Comparison of ENCODE assay signal across 7 mouse cellular contexts in the genomic region with DNA sequence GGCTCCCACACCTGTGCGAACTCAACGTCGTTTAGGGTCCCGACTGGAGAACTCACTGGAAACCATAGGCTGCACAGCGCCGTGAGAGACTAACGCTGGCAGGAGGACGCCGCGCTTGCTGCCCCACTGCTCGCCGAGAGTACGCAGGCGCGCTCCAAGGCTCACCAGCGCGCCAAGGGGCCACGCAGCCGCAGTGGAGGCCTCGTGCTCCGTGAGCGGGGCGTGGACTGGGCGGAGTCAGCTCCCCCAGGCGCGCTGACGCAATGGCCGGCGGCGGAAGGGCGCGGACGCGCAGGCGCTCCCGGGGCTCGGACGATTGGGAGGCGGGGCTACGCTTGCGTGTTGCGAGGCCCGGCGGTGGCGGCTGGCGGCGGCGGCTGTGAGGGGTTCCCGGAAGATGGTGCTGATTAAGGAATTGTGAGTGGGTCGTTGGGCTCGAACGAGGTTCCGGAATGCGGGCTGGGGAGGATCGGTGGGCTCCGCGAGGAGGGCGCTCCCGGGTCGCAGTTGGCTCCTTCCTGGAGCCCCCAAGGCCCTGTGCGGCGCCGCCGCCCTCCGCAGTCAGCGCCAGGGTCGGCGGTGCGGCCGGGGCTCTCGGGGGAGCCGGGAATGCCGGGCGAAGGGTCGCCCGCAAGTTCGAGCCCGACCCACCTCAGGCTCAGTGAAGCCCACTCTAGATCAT. TPM values are rescaled to one million over a fixed set of nuclear protein-coding genes. Genes with fewer than 3 reads are reported as not detected.
DNase-seq lines count a peak whose midpoint lies in the region; ATAC-seq and TF ChIP-seq lines count a peak whose summit lies in the region.

A gene (plus strand): TSS at position 347 of the 682 bp plus-strand sequence.

- H3K27me3 ChIP-seq in intestine, postnatal 0 days (replicated peaks; ENCODE audit: control insufficient read depth, insufficient read depth, low read length) = no peaks in the 10 kb centered on the region
- no peaks in the 10 kb centered on the region for H3K27me3 ChIP-seq in midbrain, embryonic 12.5 days
- H3K27me3 ChIP-seq in small intestine, adult 2 months (ENCODE audit: control insufficient read depth, insufficient read depth, low read length) = no peaks in the 10 kb centered on the region

- peak; percentile 98 for ATAC-seq in intestine, postnatal 0 days
- peak; percentile 99 for ATAC-seq in midbrain, embryonic 12.5 days (ENCODE audit: low FRiP score, low read depth)

- peak within 1 kb of the TSS; percentile 57; the same call in 1 of the 2 replicates for H3K27ac ChIP-seq in intestine, postnatal 0 days (ENCODE audit: low read depth, low read length)
- H3K27ac ChIP-seq in midbrain, embryonic 12.5 days (replicated peaks) = peak within 1 kb of the TSS; percentile 83
- peak within 1 kb of the TSS; percentile 45 for H3K27ac ChIP-seq in small intestine, adult 2 months (ENCODE audit: insufficient read depth, low read depth, low read length)

- intact Hi-C loops in left cerebral cortex, postnatal 4 days (cut with DNase I) = loop anchor here (10.0 kb wide), 1 partner anchor 56 kb away; no protein-coding TSS in a partner anchor

- no peaks in the 10 kb centered on the region; the same call in 1 of the 2 replicates for H3K4me1 ChIP-seq in intestine, postnatal 0 days (replicated peaks; ENCODE audit: control insufficient read depth, insufficient read depth, low read length)
- peaks cover 19% of the 10 kb centered on the region for H3K4me1 ChIP-seq in midbrain, embryonic 12.5 days
- no peaks in the 10 kb centered on the region for H3K4me1 ChIP-seq in small intestine, adult 2 months (ENCODE audit: control insufficient read depth, insufficient read depth, insufficient read length, low read length)

- H3K4me3 ChIP-seq in intestine, postnatal 0 days (ENCODE audit: low read depth, low read length) = peak within 1 kb of the TSS; percentile 95
- peak within 1 kb of the TSS; percentile 94 for H3K4me3 ChIP-seq in midbrain, embryonic 12.5 days
- peak within 1 kb of the TSS; percentile 96 for H3K4me3 ChIP-seq in small intestine, adult 2 months (ENCODE audit: low read depth, low read length)

- no peaks in the 10 kb centered on the region; the same call in 1 of the 2 replicates for H3K36me3 ChIP-seq in intestine, postnatal 0 days (ENCODE audit: control insufficient read depth, insufficient read depth)
- H3K36me3 ChIP-seq in midbrain, embryonic 12.5 days = peaks cover 15% of the 10 kb centered on the region
- no peaks in the 10 kb centered on the region for H3K36me3 ChIP-seq in small intestine, adult 2 months (ENCODE audit: control insufficient read depth, insufficient read depth, low read length)

- TF ChIP-seq POLR2A in small intestine, adult 2 months (IDR thresholded peaks at IDR 0.05; ENCODE audit: low read depth, low read length) = peak; percentile 65

- peak; percentile 43; the same call in 1 of the 2 replicates for TF ChIP-seq CTCF in intestine, postnatal 0 days (IDR thresholded peaks at IDR 0.05; ENCODE audit: low read depth)
- no peak for TF ChIP-seq CTCF in small intestine, adult 2 months (IDR thresholded peaks at IDR 0.05; ENCODE audit: extremely low read depth, insufficient read length, insufficient replicate concordance, low read depth, low read length)

- peak within 1 kb of the TSS; percentile 78 for H3K4me2 ChIP-seq in intestine, postnatal 0 days (replicated peaks; ENCODE audit: low read depth)
- H3K4me2 ChIP-seq in midbrain, embryonic 12.5 days (replicated peaks) = peak within 1 kb of the TSS; percentile 77

- no peaks in the 10 kb centered on the region for H3K9me3 ChIP-seq in intestine, postnatal 0 days (ENCODE audit: control insufficient read depth)
- H3K9me3 ChIP-seq in midbrain, embryonic 12.5 days = no peaks in the 10 kb centered on the region

- DNase-seq in adrenal gland, adult 8-10 months = peak; percentile 97
- DNase-seq in embryo, embryonic 9.5 days (ENCODE audit: extremely low spot score) = peak; percentile 99
- peak; percentile 49 for DNase-seq in gonadal fat pad, adult 2 months (ENCODE audit: low read depth)
- DNase-seq in left cerebral cortex, postnatal 4 days = peak; percentile 99

- peak within 1 kb of the TSS; percentile 93 for H3K9ac ChIP-seq in intestine, postnatal 0 days (ENCODE audit: low read depth, low read length)
- H3K9ac ChIP-seq in midbrain, embryonic 12.5 days (replicated peaks) = peak within 1 kb of the TSS; percentile 97

- under 1% methylated on average over 77 of the region's 78 CpGs for WGBS in intestine, postnatal 0 days
- WGBS in midbrain, embryonic 12.5 days = under 1% methylated on average over 74 of the region's 78 CpGs
- under 1% methylated on average over 78 of the region's 78 CpGs for WGBS in small intestine, adult 2 months

RNA-seq across cellular contexts. Expression of the gene that starts here (rescaled TPM):
- total RNA-seq in adrenal gland, adult 8-10 months (2022) = 10 to 100 TPM; 71.1 to 88.0 (median 80.4) TPM
- 55.1 and 58.0 TPM in 2 replicates for polyA plus RNA-seq in gonadal fat pad, adult 2 months (2012; rRNA removed)
- polyA plus RNA-seq in intestine, postnatal 0 days (2015; fragmentation: Nextera tagmentation; extraction: Ambion mirVana) = 42.9 and 44.0 TPM in 2 replicates
- 10 to 100 TPM; 79.3 to 84.0 TPM for total RNA-seq in left cerebral cortex, postnatal 4 days (2021)
- 110 and 113 TPM in 2 replicates for polyA plus RNA-seq in midbrain, embryonic 12.5 days (2016; fragmentation: Nextera tagmentation; extraction: Ambion mirVana)
- polyA plus RNA-seq in small intestine, adult 2 months (2012; rRNA removed) = 27.1 and 44.5 TPM in 2 replicates

Comparison
In these comparisons a context has a peak if more than half of its experiments do, and no peak if none do; other contexts are left out.
1. Peak in every context shown above with its lines: DNase-seq, ATAC-seq, H3K4me3 ChIP-seq and H3K27ac ChIP-seq.
2. DNase-seq: peak in every context shown above with its lines; median percentile 99 in embryo, embryonic 9.5 days; 99 in left cerebral cortex, postnatal 4 days; 97 in adrenal gland, adult 8-10 months; 49 in gonadal fat pad, adult 2 months.